Mouse (Mus musculus) ZHBTc4 (cell line): ENCODE measurements around the gene Plekhg3.

Experiments used
- DNase-seq: peaks from one replicate; pipeline ENCODE4 v3.0.0-alpha.2; 2011; ENCODE audit warnings: low read depth, low spot score

Gene Plekhg3

GRCm38 (mm10) chr12:76552321-76552720 lies 21.6 kb downstream of the Plekhg3 start:
- DNase-seq = no peak

DNA sequence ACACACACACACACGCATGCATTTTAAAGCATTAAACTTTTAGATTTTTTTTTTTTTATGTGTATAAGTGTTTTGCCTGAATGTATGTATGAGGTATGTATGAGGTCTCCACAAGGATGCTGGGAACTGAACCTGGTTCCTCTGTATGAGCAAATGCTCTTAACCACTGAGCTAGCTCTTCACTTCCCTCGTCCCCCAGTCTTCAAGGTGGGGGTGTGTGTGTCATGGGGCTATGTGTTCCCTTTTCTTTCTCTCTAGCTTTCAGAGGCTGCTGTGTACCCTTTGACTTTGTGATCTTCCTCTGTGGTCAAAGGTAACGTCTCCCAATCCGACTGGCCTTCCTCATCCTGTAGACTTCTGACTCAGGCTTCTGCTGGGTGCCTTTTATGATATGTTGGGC lies 22.3 kb downstream of the Plekhg3 start:
- DNase-seq = no peak

DNA sequence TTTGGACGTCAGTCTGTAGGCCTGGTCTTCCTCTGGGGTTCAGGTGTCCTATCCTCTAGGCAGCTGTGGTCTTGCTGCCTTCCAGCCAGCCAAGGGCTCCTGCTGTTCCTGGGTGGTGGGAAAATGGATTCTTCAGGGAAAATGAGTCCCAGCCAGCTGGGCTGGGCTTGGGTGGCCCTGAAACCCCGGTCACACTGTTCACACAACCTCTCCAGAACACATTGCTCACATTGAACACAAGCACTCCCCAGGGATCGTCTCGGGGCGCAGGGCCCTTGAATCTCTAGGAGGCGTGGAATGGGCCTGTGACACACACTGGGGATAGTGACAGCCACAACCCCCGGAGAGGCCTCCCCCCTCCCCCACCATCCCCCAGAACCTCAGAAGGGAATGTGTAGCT lies 23.2 kb downstream of the Plekhg3 start:
- no peak for DNase-seq

DNA sequence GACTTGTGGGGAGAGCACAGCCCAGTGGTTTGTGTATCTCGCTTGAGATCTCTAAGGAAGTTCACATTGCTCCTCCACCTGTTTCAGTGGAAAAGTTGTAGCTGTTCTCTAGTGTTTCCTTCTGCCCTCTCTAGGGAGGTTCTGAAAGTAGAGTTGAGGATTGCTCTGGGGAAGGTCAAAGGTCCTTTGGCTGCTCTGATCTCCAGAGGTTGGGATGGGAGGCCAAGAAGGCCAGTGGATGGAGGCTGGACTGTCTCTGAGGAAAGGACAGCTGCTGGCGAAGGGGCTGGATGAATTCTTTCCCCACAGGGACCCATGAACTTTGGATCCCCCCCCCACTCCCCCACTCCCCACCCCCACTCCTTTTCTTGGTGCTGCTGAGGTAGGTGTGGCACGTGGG lies 23.7 kb downstream of the Plekhg3 start:
- DNase-seq = no peak

DNA sequence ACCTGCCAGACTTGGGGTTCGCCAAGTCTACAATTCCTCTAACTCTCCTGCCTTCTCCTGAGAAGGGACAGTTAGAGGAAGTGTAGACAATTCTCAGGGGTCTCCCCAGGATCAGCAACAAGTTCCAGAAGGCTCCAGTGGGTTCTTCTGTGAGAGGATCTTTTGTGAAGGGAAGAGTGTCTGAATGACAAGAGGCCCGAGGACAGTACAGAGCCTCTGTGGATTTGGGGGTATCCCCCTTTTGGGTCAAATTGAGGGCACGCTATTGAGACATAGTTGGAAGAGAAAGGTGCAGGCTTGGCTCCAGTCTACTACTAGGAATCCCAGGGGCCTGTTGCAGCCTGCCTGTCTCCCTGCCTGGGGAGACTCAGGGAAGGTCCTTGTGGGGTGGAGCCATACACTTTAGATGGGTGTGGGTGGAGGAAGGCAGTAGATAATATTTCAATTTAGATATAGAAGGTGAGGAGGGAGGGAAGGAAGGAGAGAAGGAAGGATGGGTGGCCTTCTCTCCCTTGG lies 24.2 kb downstream of the Plekhg3 start:
- no peak for DNase-seq

GRCm38 (mm10) chr12:76556187-76556586 lies 25.5 kb downstream of the Plekhg3 start:
- DNase-seq = no peak

DNA sequence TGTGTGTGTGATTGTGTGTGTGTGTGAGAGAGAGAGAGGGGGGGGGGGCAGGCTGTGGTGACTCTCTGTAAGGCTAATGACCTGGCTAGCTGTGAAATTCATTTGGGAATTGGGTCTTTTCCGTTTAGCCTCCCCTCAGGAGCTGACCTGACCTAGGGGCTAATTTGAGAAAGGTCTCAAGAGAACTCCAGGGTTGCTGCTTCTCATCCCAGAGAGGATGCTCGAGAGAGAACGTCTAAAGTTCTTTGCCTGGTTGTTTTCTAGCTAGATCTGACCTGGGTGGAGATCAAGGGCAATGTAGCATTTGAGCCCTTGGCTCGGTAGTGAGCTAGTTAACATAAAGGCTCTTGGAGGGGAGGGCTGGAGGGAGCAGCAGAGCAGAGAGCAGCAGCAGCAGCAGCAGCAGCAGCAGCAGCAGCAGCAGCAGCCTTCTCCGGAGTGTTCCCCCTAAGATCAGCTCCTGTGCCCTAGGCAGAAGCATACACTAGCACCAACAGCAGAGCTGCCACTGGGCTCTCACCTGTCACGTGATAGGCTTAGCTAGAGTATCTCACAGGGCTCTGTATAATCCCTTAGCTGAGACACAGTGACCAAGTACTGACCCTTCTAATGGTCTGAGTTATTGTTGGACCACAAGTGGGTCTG lies 26.2 kb downstream of the Plekhg3 start:
- peak; percentile 58 for DNase-seq

- no peak for DNase-seq
These were observed 27.5 kb downstream of the Plekhg3 start for GRCm38 (mm10) chr12:76558206-76558605.

GRCm38 (mm10) chr12:76562196-76562595 lies 31.5 kb downstream of the Plekhg3 start:
- DNase-seq = no peak

GRCm38 (mm10) chr12:76566284-76566683 lies 35.6 kb downstream of the Plekhg3 start:
- DNase-seq = no peak

DNA sequence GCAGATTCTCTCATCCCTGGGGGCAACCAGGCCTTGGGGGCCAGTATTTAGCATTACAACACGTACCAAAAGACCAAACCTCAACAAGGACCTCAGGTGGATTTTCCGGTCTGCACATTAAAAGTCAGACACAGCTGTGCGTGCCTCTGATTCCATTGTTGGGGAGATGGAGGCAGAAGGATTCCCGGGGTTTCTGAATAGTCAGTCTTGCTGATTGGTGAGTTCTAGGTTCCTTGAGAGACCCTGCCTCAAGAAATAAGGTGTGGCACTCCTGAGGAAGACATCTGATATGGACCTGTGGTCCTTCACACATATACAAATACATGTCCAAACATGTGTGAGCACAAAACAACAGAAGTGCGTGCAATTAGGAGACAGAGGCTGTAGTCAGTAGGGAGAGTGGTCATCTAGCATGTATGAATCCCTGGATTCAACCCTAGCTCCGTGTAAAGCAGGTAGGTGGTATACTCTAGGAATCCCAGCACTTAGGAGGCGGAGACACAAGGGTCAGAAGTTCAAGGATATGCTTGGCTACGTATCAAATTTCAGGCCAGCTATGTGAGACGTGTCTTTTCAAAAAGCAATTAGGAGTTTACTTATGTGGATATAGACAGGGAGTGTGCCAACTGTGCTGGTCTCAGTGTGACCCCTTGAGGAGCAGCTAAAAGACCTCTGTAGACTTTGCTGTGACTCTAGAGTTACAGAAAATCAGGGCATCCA lies 39.7 kb downstream of the Plekhg3 start:
- DNase-seq = peak; percentile 51

- no peak for DNase-seq
These were observed 40.6 kb downstream of the Plekhg3 start for GRCm38 (mm10) chr12:76571266-76571665.

DNA sequence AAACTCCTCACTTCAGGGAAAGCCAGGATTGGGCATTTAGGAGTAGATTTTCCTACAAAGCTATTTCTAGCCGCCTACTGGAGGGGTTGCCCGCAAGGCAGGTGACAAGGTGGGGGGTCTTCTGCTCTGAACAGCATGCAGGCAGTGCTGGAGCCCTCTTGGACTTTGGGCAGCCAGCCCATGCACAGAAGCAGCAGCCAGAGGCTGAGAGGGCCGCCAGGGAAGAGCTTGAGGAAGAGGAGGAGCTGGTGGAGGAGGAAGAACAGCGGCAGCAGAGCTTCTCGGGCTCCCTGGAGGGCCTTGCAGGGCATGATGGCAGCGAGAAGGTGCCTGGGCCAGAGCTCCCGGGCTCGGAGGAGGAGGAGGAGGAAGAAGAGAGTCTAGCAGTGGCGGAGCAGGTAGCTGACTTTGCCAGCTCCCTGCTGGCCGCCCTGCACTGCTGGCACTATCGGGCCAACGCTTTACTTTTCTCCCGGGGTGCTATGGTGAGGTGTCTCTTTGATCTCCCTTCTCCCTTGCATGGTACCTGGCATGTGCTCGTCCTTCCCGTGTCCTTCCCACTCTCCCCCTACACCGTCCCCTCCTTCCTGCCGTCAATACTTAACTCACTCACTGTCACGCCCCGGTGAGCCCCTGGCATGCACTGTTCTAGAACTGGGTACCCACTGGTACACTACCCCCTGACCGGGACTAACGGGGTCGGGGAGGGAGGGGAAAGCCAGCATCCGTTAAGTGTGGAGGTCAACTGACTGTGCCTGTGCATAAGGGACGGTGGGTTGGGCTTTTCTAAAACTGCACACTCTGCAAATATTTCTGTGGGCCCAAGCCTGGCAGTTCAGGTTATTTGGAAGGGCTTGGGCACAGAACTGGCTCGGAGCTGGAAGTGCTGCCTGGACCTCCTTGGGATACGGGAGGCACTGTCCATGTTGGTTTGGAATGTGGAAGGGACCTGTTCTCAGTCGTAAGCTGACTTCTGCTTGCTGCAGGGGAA lies 41.9 kb downstream of the Plekhg3 start:
- no peak for DNase-seq

GRCm38 (mm10) chr12:76573381-76573780 lies 42.7 kb downstream of the Plekhg3 start:
- DNase-seq = no peak

DNA sequence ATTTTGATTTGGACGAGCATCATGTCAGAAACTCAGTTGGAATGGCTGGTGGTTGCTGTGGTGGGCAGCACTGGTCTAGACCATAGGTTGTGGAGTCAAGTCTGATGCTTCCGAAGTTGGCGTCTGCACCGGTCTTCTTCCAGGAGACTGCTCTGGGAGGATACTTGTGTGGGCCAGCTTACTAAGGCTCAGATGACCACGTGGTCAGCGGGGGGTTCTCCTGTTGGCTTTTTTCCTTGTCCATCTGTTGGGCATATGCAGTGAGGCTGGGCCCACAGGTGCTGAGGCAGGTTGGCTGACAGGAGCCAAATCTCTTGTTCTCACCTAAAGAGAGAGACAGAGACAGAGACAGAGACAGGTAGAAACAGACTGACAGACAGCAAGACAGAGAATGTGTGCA lies 44.1 kb downstream of the Plekhg3 start:
- DNase-seq = no peak

- DNase-seq = no peak
These were observed 45.4 kb downstream of the Plekhg3 start for GRCm38 (mm10) chr12:76576061-76576460.

DNA sequence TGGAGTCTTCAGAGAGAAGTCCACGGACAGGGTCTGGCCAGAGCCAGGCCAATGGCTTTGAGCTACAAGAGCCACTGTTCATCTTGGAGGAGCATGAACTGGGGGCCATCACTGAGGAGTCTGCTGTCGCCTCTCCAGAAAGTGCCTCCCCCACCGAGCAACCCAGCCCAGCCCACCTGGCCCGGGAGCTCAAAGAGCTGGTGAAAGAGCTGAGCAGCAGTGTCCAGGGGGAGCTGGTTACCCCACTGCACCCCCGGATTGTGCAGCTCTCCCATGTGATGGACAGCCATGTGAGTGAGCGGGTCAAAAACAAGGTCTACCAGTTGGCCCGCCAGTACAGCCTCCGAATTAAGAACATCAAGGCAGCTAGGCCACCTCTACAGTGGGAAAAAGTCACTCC lies 46.1 kb downstream of the Plekhg3 start:
- DNase-seq = no peak

- peak; percentile 44 for DNase-seq
These were observed 47.2 kb downstream of the Plekhg3 start for GRCm38 (mm10) chr12:76577858-76578257.

GRCm38 (mm10) chr12:76578465-76578864 lies 47.8 kb downstream of the Plekhg3 start:
- no peak for DNase-seq

- DNase-seq = no peak
These were observed 49.1 kb downstream of the Plekhg3 start for GRCm38 (mm10) chr12:76579806-76580205.

DNA sequence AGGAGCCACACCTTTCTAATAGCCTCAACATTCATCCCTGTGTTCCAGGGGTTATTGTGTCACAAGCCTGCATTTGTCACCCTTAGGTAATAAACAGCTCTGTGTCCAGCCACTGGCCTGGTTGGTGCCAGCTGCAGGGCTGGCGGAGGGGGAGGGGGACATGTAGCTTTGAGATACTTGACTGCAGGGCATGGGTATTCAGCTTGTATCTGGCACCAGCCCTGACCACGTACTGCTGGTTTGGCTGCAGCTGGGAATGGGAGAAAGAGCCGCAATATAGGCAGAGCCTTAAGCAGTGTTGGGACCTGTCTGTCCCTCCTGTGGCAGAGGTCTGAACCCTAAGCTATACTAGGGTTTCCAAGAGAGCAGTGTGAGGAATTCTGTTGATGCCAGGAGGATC lies 51.4 kb downstream of the Plekhg3 start:
- no peak for DNase-seq

DNA sequence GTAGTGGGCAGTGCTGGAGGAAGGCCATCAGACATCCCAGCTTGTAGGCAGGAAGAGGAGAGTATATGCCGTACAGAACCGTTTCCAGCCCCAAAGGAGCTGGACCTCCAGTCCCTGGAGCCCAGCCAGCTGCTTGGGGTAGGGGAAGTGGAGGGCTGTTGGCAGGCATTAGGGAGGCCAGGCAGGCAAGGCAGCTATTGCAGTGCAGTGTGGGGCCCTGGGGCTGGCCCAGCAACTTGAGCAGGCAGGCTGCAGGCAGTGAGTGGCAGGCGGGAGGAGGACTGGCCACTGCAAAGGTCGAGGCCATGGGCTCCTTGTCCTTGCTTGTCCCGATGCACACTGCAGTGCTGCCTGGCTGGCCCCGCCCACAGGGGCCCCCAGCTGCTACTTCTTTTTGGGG lies 52.1 kb downstream of the Plekhg3 start:
- DNase-seq = no peak
